Mouse (Mus musculus) c-Kit-positive CD71-positive TER-119-negative erythroid progenitor cells, embryonic 14.5 days (primary cell): ENCODE measurements around the gene Mif.
"Not testable (repeated sequence)": the region's sequence is repeated elsewhere in the genome, so short reads cannot be mapped to it uniquely, and the experiment has no call there.

Source experiments
- DNase-seq: peaks from one replicate; pipeline ENCODE4 v3.0.0-alpha.2; 2013; ENCODE audit warnings: low read depth

Mif gene

GRCm38 (mm10) chr10:75872915-75873542 is 13.0 kb upstream of the Mif start:
- no peak for DNase-seq

- no peak for DNase-seq
Observed at GRCm38 (mm10) chr10:75872025-75872914, 12.2 kb upstream of the Mif start.

GRCm38 (mm10) chr10:75861587-75861986 is 1.5 kb upstream of the Mif start:
- DNase-seq = no peak

- DNase-seq = no peak
Observed at GRCm38 (mm10) chr10:75860746-75861145, 706 bp upstream of the Mif start.

GRCm38 (mm10) chr10:75859107-75859746 is 813 bp downstream of the Mif start:
- no peak for DNase-seq

GRCm38 (mm10) chr10:75857598-75857997 is 2.4 kb downstream of the Mif start:
- no peak for DNase-seq

GRCm38 (mm10) chr10:75856976-75857375 is 3.1 kb downstream of the Mif start:
- DNase-seq = no peak

- DNase-seq = no peak
Observed at GRCm38 (mm10) chr10:75856155-75856907, 3.7 kb downstream of the Mif start.

- no peak for DNase-seq
Observed at GRCm38 (mm10) chr10:75855416-75855981, 4.5 kb downstream of the Mif start.

GRCm38 (mm10) chr10:75854791-75855190 is 5.2 kb downstream of the Mif start:
- DNase-seq = no peak

GRCm38 (mm10) chr10:75854096-75854495 is 5.9 kb downstream of the Mif start:
- DNase-seq = no peak

GRCm38 (mm10) chr10:75853452-75853851 is 6.6 kb downstream of the Mif start:
- DNase-seq = peak; percentile 89

- no peak for DNase-seq
Observed at GRCm38 (mm10) chr10:75852539-75853125, 7.4 kb downstream of the Mif start.

- no peak for DNase-seq
Observed at GRCm38 (mm10) chr10:75851681-75852080, 8.4 kb downstream of the Mif start.

- DNase-seq = no peak
Observed at GRCm38 (mm10) chr10:75851076-75851475, 9.0 kb downstream of the Mif start.

- no peak for DNase-seq
Observed at GRCm38 (mm10) chr10:75848382-75848781, 11.7 kb downstream of the Mif start.

- DNase-seq = no peak
Observed at GRCm38 (mm10) chr10:75845306-75845930, 14.6 kb downstream of the Mif start.

- DNase-seq = no peak
Observed at GRCm38 (mm10) chr10:75844800-75845199, 15.2 kb downstream of the Mif start.

- DNase-seq = not testable (repeated sequence)
Observed at GRCm38 (mm10) chr10:75843898-75844297, 16.1 kb downstream of the Mif start.

GRCm38 (mm10) chr10:75839092-75839491 is 20.9 kb downstream of the Mif start:
- DNase-seq = no peak

- peak; percentile 90 for DNase-seq
Observed at GRCm38 (mm10) chr10:75837248-75837759, 22.7 kb downstream of the Mif start, which contains the start of gene Gstt2. TSS of gene Gstt2 (minus strand) at chr10:75837424.
